Mouse (Mus musculus) E14TG2a.4 (cell line): ENCODE measurements around the gene Sdk2.

ENCODE experiments used
- H3K27me3 ChIP-seq: 2 replicates; pipeline ENCODE4 v1.6.1; 2014; ENCODE audit warnings: low read length, control low read depth; ENCODE audit not compliant: insufficient read depth
- H3K36me3 ChIP-seq: 2 replicates; pipeline ENCODE4 v1.6.1; 2014; ENCODE audit warnings: low read length, control low read depth; ENCODE audit not compliant: insufficient read depth
- H3K4me1 ChIP-seq: replicated peaks from 2 replicates; pipeline ENCODE4 v1.6.1; 2014; ENCODE audit warnings: low read depth, low read length, control low read depth
- H3K4me3 ChIP-seq: replicated peaks from 2 replicates; pipeline ENCODE4 v1.5.1; 2014; ENCODE audit warnings: mild to moderate bottlenecking, low read length
- H3K9me3 ChIP-seq: 2 replicates; pipeline ENCODE4 v1.6.1; 2014; ENCODE audit warnings: low read length, control low read depth
- CTCF ChIP-seq: conservative IDR thresholded peaks from 2 replicates; pipeline ENCODE4 v1.5.1; 2014; ENCODE audit warnings: low read length
- NANOG ChIP-seq: IDR thresholded peaks from 2 replicates; pipeline ENCODE4 v1.6.1; 2014; ENCODE audit warnings: borderline replicate concordance, low read length, mixed read lengths
- POU5F1 ChIP-seq: IDR thresholded peaks from 2 replicates; pipeline ENCODE4 v1.6.1; 2014; ENCODE audit warnings: low read length, borderline replicate concordance

The Sdk2 gene

GRCm38 (mm10) chr11:114038036-114038435 is 28.8 kb downstream of the Sdk2 start:
- peaks cover 7% of the 10 kb centered on the region for H3K4me1 ChIP-seq
- TF ChIP-seq CTCF (no peak), NANOG (no peak), POU5F1 (no peak)
- peaks cover 49% of the 10 kb centered on the region for H3K27me3 ChIP-seq
- no peaks in the 10 kb centered on the region for H3K36me3 ChIP-seq
- H3K9me3 ChIP-seq, result no peaks in the 10 kb centered on the region
- no peak overlapping the region for H3K4me3 ChIP-seq

DNA sequence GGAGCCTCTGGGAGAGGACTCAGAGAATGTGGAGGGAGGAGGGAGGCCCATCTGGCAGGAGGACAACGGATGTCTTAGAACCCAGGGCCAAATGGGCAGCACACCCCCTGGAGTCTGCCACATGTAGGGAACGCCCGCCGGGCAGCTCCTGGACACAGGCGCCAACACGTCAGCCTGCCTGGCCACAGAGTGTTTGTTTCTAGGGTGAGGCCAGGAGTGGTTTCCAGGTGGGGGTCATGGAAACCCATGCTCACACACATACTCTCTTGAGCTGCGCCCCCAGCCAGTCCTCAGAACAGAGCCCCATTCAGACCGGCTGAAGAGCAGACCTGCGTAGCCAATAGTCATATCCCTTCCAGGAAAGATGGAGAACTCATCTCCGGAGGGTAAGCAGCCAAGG is 35.4 kb downstream of the Sdk2 start:
- H3K9me3 ChIP-seq, result no peaks in the 10 kb centered on the region
- H3K27me3 ChIP-seq, result peaks cover 31% of the 10 kb centered on the region
- H3K4me3 ChIP-seq, result no peak overlapping the region

DNA sequence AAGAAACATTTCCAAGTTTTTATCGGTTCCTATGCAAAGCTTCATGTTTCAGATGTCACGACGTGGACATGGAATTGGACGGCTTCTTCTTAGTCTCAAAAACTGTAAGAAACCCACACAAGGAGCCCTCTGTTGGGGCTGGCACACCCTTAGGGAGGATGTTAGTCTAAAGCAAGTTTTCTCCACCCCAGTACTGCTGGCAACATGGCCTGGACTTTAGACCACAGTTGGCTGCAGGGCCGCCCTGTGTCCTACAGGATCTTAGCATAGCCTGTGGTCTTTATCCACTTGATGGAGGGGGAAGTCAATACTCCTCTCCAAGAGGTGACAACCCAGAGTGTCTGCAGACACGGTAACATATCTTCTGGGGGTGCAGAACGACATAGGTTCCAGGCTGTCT is 36.6 kb downstream of the Sdk2 start:
- Histone ChIP-seq H3K27me3 (peaks cover 23% of the 10 kb centered on the region), H3K36me3 (no peaks in the 10 kb centered on the region), H3K4me3 (no peak overlapping the region), H3K9me3 (no peaks in the 10 kb centered on the region), H3K4me1 (peaks cover 12% of the 10 kb centered on the region)
- TF ChIP-seq NANOG (no peak), POU5F1 (no peak), CTCF (no peak)

More for the DNA sequence above, 35.4 kb downstream of the Sdk2 start:
- no peak for TF ChIP-seq NANOG
- H3K4me1 ChIP-seq, result peaks cover 12% of the 10 kb centered on the region
- no peaks in the 10 kb centered on the region for H3K36me3 ChIP-seq

DNA sequence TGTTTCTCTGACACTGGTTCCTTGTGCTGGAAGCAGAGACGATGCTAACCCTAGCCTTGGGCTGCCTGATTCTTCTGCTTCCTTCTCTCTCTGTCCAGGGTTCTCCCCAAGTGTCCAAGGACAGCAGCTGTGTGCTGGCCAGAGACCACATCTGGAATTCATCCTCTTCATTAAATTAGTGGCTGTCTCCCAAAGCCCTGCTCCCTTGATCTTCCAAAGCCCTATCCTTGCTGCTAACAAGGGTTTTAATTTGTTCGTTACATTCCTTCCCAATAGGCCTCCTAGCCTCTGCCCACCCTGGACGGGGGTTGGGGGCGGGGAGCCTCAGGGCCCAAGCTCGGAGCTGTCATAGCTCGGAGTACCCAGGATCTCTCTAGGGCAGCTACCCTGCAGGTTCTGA is 38.3 kb downstream of the Sdk2 start:
- no peak overlapping the region for H3K4me3 ChIP-seq
- TF ChIP-seq POU5F1 (no peak), CTCF (no peak), NANOG (no peak)
- peaks cover 12% of the 10 kb centered on the region for H3K4me1 ChIP-seq
- peaks cover 10% of the 10 kb centered on the region for H3K27me3 ChIP-seq
- H3K9me3 ChIP-seq, result no peaks in the 10 kb centered on the region
- no peaks in the 10 kb centered on the region for H3K36me3 ChIP-seq

GRCm38 (mm10) chr11:114028021-114028420 is 38.8 kb downstream of the Sdk2 start:
- Histone ChIP-seq H3K27me3 (peaks cover 6% of the 10 kb centered on the region), H3K36me3 (no peaks in the 10 kb centered on the region), H3K4me3 (no peak overlapping the region), H3K9me3 (no peaks in the 10 kb centered on the region), H3K4me1 (peaks cover 12% of the 10 kb centered on the region)
- no peak for TF ChIP-seq NANOG
- no peak for TF ChIP-seq CTCF
- TF ChIP-seq POU5F1, result no peak

- TF ChIP-seq NANOG (no peak), POU5F1 (no peak), CTCF (no peak)
- Histone ChIP-seq H3K36me3 (no peaks in the 10 kb centered on the region), H3K4me3 (no peak overlapping the region), H3K27me3 (peaks cover 10% of the 10 kb centered on the region), H3K4me1 (peaks cover 12% of the 10 kb centered on the region), H3K9me3 (no peaks in the 10 kb centered on the region)
Measured at GRCm38 (mm10) chr11:114025056-114025455, 41.8 kb downstream of the Sdk2 start.

DNA sequence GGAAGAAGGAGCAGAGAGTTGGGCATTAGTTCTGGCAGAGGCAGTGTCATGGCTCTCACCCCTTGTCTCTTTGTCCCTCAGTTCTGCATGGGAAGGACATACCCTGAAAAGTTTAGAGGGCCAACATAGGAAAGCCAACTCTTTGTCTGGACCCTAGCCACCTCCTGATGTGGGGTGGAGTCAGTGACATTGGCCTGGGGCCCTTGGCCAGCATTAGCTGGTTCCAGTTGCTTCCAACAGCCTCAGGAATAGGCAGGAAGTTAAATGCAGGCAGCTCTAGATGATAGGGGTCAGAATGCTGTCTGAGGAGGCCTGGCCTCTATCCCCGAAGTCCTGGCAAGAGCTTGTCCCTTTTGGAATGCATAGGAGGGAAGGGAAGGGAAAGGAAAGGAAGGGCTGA is 42.9 kb downstream of the Sdk2 start:
- H3K9me3 ChIP-seq, result no peaks in the 10 kb centered on the region
- no peaks in the 10 kb centered on the region for H3K36me3 ChIP-seq
- TF ChIP-seq POU5F1 (no peak), NANOG (no peak), CTCF (no peak)
- H3K27me3 ChIP-seq, result peaks cover 16% of the 10 kb centered on the region
- no peak overlapping the region for H3K4me3 ChIP-seq
- H3K4me1 ChIP-seq, result peaks cover 12% of the 10 kb centered on the region

DNA sequence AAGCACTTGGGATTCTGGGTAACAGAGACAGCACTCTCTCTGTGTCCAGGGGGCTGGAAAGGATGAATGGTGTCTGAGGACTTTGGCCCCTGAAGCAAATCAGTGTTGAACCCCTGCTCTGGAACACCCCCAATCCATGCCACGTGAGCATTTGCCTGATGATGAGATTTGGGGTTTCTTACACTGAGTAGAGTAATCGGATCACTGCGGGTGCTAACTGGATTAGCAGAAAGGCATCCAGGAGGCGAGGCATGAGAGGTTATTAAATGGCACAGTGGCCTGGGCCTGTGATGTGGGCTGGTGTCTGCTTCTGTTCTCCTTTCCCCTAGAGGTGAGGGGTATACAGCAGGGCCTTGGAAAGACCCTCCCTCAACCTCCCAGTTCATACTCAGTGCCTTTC is 44.7 kb downstream of the Sdk2 start:
- H3K27me3 ChIP-seq, result peaks cover 33% of the 10 kb centered on the region
- no peak overlapping the region for H3K4me3 ChIP-seq
- no peaks in the 10 kb centered on the region for H3K36me3 ChIP-seq
- no peaks in the 10 kb centered on the region for H3K9me3 ChIP-seq
- TF ChIP-seq CTCF, result no peak
- no peak for TF ChIP-seq POU5F1
- TF ChIP-seq NANOG, result no peak
- no peaks in the 10 kb centered on the region for H3K4me1 ChIP-seq

- Histone ChIP-seq H3K27me3 (peaks cover 44% of the 10 kb centered on the region), H3K36me3 (no peaks in the 10 kb centered on the region), H3K9me3 (no peaks in the 10 kb centered on the region), H3K4me3 (no peak overlapping the region), H3K4me1 (peaks cover 3% of the 10 kb centered on the region; the same call in 1 of the 2 replicates)
- TF ChIP-seq NANOG (no peak), POU5F1 (no peak), CTCF (no peak)
Measured at GRCm38 (mm10) chr11:114019087-114019486, 47.8 kb downstream of the Sdk2 start.
